Mouse (Mus musculus) testis, adult 2 months (tissue): ENCODE measurements at regions not wholly inside any gene's neighbourhood (a gene's known extent, or its start where the extent isn't known, plus 50 kb on each side); places are given as distances from the start of the nearest gene placed in this dataset.

Source experiments
- CTCF ChIP-seq: fragments of 200-500 bp; IDR thresholded peaks from 2 replicates; pipeline ENCODE4 v1.5.1; 2012; ENCODE audit warnings: low read depth, mild to moderate bottlenecking, inconsistent platforms, low read length, moderate library complexity; ENCODE audit not compliant: control insufficient read depth, insufficient read depth, insufficient replicate concordance
- POLR2A ChIP-seq: fragments of 200-500 bp; IDR thresholded peaks from 2 replicates; pipeline ENCODE4 v1.6.1; 2012; ENCODE audit warnings: low read depth, mild to moderate bottlenecking, inconsistent platforms, low read length, moderate library complexity; ENCODE audit not compliant: control insufficient read depth

DNA sequence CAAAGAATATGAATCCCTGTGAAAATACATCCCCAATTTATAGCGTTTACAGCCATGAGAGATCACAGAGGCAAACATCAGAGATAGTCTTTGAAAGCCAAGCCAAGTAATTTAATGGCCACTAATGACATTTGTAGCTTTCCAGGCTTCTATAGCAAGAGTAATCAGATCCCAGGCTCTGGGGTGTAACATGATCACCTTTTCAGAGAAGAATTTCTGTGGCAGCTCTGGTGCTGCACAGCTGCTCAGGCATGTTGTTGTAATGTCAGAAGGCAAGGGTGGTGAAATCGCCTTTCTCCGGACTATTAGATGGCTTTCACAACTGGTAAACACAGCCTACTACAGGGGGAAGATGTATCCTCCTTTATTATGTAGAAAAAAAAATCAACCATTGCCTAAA, 202.1 kb downstream of the Ptprc start:
- no peak for TF ChIP-seq POLR2A
- no peak for TF ChIP-seq CTCF
